Mouse (Mus musculus) ES-E14 (cell line): ENCODE measurements around the gene D5Ertd579e.

ENCODE experiments used
- CHD2 ChIP-seq: IDR thresholded peaks from 2 replicates; pipeline ENCODE4 v1.6.1; 2014; ENCODE audit warnings: mild to moderate bottlenecking, low read depth, low read length, inconsistent platforms
- HCFC1 ChIP-seq: IDR thresholded peaks from 2 replicates; pipeline ENCODE4 v1.6.1; 2012; ENCODE audit warnings: low read length, inconsistent platforms, borderline replicate concordance; ENCODE audit not compliant: insufficient read depth
- MAFK ChIP-seq: IDR thresholded peaks from 2 replicates; pipeline ENCODE4 v1.6.1; 2014; ENCODE audit warnings: mild to moderate bottlenecking, low read depth, low read length, inconsistent platforms; ENCODE audit not compliant: insufficient read depth
- ZNF384 ChIP-seq: IDR thresholded peaks from 2 replicates; pipeline ENCODE4 v1.6.1; 2012; ENCODE audit warnings: low read depth, low read length, inconsistent platforms

GRCm38 (mm10) chr5:36731901-36732652 is 36.3 kb upstream of the D5Ertd579e start:
- TF ChIP-seq MAFK (no peak), CHD2 (no peak), HCFC1 (no peak), ZNF384 (no peak)
